Mouse (Mus musculus) cerebellum, adult 11-12 months (tissue): ENCODE data around the gene Snx21.

Source experiments
- DNase-seq: peaks from one replicate; pipeline ENCODE4 v3.0.0; 2022

Snx21 gene

GRCm38 (mm10) chr2:164785481-164786387 lies at the start of gene Snx21:
TSS of gene Snx21 (plus strand) at chr2:164785823.
- peak; percentile 95 for DNase-seq

GRCm38 (mm10) chr2:164737377-164738090 lies 48.1 kb upstream of the Snx21 start:
- DNase-seq: no peak

- no peak for DNase-seq
Observed at GRCm38 (mm10) chr2:164739876-164740275, 45.7 kb upstream of the Snx21 start.

- DNase-seq: no peak
Observed at GRCm38 (mm10) chr2:164744987-164745386, 40.6 kb upstream of the Snx21 start.

- peak; percentile 88 for DNase-seq
Observed at GRCm38 (mm10) chr2:164745843-164746479, 39.7 kb upstream of the Snx21 start, which contains the start of the genes Wfdc3 and Dnttip1. TSS of gene Wfdc3 (minus strand) at chr2:164745931. TSS of gene Dnttip1 (plus strand) at chr2:164745983.

- DNase-seq: no peak
Observed at GRCm38 (mm10) chr2:164746693-164747092, 38.9 kb upstream of the Snx21 start.

- DNase-seq: no peak
Observed at GRCm38 (mm10) chr2:164748191-164748590, 37.4 kb upstream of the Snx21 start.

- DNase-seq: no peak
Observed at GRCm38 (mm10) chr2:164748991-164749390, 36.6 kb upstream of the Snx21 start.

GRCm38 (mm10) chr2:164752454-164752853 lies 33.2 kb upstream of the Snx21 start:
- no peak for DNase-seq

GRCm38 (mm10) chr2:164754105-164754504 lies 31.5 kb upstream of the Snx21 start:
- DNase-seq: no peak

GRCm38 (mm10) chr2:164754800-164755199 lies 30.8 kb upstream of the Snx21 start:
- DNase-seq: no peak

GRCm38 (mm10) chr2:164757841-164758240 lies 27.8 kb upstream of the Snx21 start:
- DNase-seq: no peak

- DNase-seq: no peak
Observed at GRCm38 (mm10) chr2:164758692-164759091, 26.9 kb upstream of the Snx21 start.

GRCm38 (mm10) chr2:164760059-164760833 lies 25.4 kb upstream of the Snx21 start:
- DNase-seq: no peak

- DNase-seq: no peak
Observed at GRCm38 (mm10) chr2:164761502-164761901, 24.1 kb upstream of the Snx21 start.

GRCm38 (mm10) chr2:164761971-164762370 lies 23.7 kb upstream of the Snx21 start:
- no peak for DNase-seq

GRCm38 (mm10) chr2:164762593-164762992 lies 23.0 kb upstream of the Snx21 start:
- DNase-seq: no peak

- DNase-seq: no peak
Observed at GRCm38 (mm10) chr2:164765841-164766240, 19.8 kb upstream of the Snx21 start.

GRCm38 (mm10) chr2:164767812-164768540 lies 17.6 kb upstream of the Snx21 start:
- DNase-seq: no peak

GRCm38 (mm10) chr2:164769258-164770037 lies 16.2 kb upstream of the Snx21 start, which contains the start of gene Ube2c:
TSS of gene Ube2c (plus strand) at chr2:164769898.
- DNase-seq: peak; percentile 98

- DNase-seq: no peak
Observed at GRCm38 (mm10) chr2:164770279-164770678, 15.3 kb upstream of the Snx21 start.
